Mouse (Mus musculus): Measurements from ENCODE around the gene 1700014D04Rik. TPM values are rescaled to one million over a fixed set of nuclear protein-coding genes. Genes with fewer than 3 reads are reported as not detected.

Gene 1700014D04Rik
- total and polyA plus RNA-seq, 3 experiments, result not detected

GRCm38 (mm10) chr13:59750310-59750709, 3.8 kb upstream of the 1700014D04Rik start:
- dilution Hi-C loops (cut with MboI; ENCODE audit: extremely low pct_ligation_motif_present, extremely low pct_unique_long_range_greater_than_20kb, low sequenced_read_pairs), result no loop called here

DNA sequence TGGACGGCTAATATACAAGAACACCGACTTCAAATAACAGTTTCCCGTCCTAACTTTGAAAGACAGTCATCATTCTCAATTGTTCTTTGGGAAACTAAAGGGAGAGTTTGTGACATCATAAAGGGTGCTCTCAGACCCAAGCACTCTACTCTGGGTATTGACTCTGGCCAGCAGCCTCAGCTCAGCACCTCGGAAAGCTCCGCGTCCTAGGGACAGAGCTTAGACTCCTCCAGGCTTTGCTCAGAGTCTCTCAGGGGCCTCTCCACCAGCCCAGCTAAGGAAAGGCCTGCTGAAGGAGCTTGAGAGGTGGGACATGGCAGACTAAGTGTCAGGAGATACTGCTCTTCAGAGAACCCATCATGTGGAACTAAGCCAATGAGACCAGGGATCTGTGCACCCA, 388 bp downstream of the 1700014D04Rik start:
- H3K4me3 ChIP-seq (replicated peaks in 1 of 3; ENCODE audit: low read depth in 2 of 3, low read length in 2 of 3, poor library complexity in 1 of 3), result no peak overlapping the region
- no peaks in the 10 kb centered on the region for H3K9me3 ChIP-seq (replicated peaks; ENCODE audit: low read length)
- in situ Hi-C loops (cut with MboI; ENCODE audit: low pct_ligation_motif_present, low pct_unique_long_range_greater_than_20kb, low sequenced_read_pairs) (loop anchor here (25.0 kb wide), 1 partner anchor 1134 kb away; the partner anchor contains the start of gene Slc28a3), dilution Hi-C loops (cut with MboI; ENCODE audit: extremely low pct_ligation_motif_present, extremely low pct_unique_long_range_greater_than_20kb, low sequenced_read_pairs) (no loop called here)
- no peak for DNase-seq (ENCODE audit: extremely low read depth)
- no peaks in the 10 kb centered on the region for H3K36me3 ChIP-seq (replicated peaks in 1 of 2; ENCODE audit: control insufficient read depth in 1 of 2, insufficient read depth in 1 of 2, low read length in 1 of 2)
- H3K27ac ChIP-seq (ENCODE audit: insufficient read depth, low read depth), result no peak overlapping the region
- no peak overlapping the region for H3K9ac ChIP-seq (ENCODE audit: insufficient read depth, low read depth)
- TF ChIP-seq ETS1 (conservative IDR thresholded peaks at IDR 0.05; ENCODE audit: low read depth, low read length), result no peak
- TF ChIP-seq IRF4 (IDR thresholded peaks at IDR 0.05; ENCODE audit: low read depth, low read length), result no peak
- TF ChIP-seq BHLHE40 (IDR thresholded peaks at IDR 0.05; ENCODE audit: low read depth, low read length), result no peak
- no peak for TF ChIP-seq MXI1 (IDR thresholded peaks at IDR 0.05; ENCODE audit: low read depth, low read length)
- TF ChIP-seq POLR2AphosphoS2 (IDR thresholded peaks at IDR 0.05; ENCODE audit: low read depth, low read length), result no peak
- no peak for TF ChIP-seq HCFC1 (IDR thresholded peaks at IDR 0.05; ENCODE audit: low read depth, low read length)
- no peak for TF ChIP-seq MAX (IDR thresholded peaks at IDR 0.05; ENCODE audit: low read length)
- no peak for TF ChIP-seq CHD1 (IDR thresholded peaks at IDR 0.05; ENCODE audit: low read depth, low read length)
- TF ChIP-seq NRF1 (IDR thresholded peaks at IDR 0.05; ENCODE audit: low read depth, low read length), result no peak
- TF ChIP-seq ZNF384 (IDR thresholded peaks at IDR 0.05; ENCODE audit: low read depth, low read length), result no peak
- no peak for TF ChIP-seq TCF12 (IDR thresholded peaks at IDR 0.05; ENCODE audit: low read depth, low read length)
- no peak for TF ChIP-seq POLR2A (IDR thresholded peaks at IDR 0.05; ENCODE audit: low read depth, low read length)
- no peaks in the 10 kb centered on the region for H3K27me3 ChIP-seq (replicated peaks)
- no peak overlapping the region for H3K4me2 ChIP-seq (ENCODE audit: insufficient read depth, low read depth, poor library complexity, severe bottlenecking)
- H3K4me1 ChIP-seq (ENCODE audit: control insufficient read depth in 1 of 2, insufficient read depth in 2 of 2), result no peaks in the 10 kb centered on the region
- no peaks in the 10 kb centered on the region for H3K79me2 ChIP-seq (replicated peaks; ENCODE audit: control insufficient read depth, extremely low read depth, insufficient read depth, poor library complexity, severe bottlenecking)

More at GRCm38 (mm10) chr13:59750310-59750709, 3.8 kb upstream of the 1700014D04Rik start:
- H3K27me3 ChIP-seq (replicated peaks), result no peaks in the 10 kb centered on the region
- no peak overlapping the region for H3K4me3 ChIP-seq (replicated peaks in 1 of 3; ENCODE audit: low read depth in 2 of 3, low read length in 2 of 3, poor library complexity in 1 of 3)
- no peaks in the 10 kb centered on the region for H3K4me1 ChIP-seq (ENCODE audit: control insufficient read depth in 1 of 2, insufficient read depth in 2 of 2)
- DNase-seq (ENCODE audit: extremely low read depth), result no peak
- peaks cover 6 to 19% of the 10 kb centered on the region in 2 experiments for H3K36me3 ChIP-seq (replicated peaks in 1 of 2; ENCODE audit: control insufficient read depth in 1 of 2, insufficient read depth in 1 of 2, low read length in 1 of 2)
- no peak overlapping the region for H3K9ac ChIP-seq (ENCODE audit: insufficient read depth, low read depth)
- no peak overlapping the region for H3K27ac ChIP-seq (ENCODE audit: insufficient read depth, low read depth)
- H3K79me2 ChIP-seq (replicated peaks; ENCODE audit: control insufficient read depth, extremely low read depth, insufficient read depth, poor library complexity, severe bottlenecking), result no peaks in the 10 kb centered on the region
- TF ChIP-seq ZMIZ1 (IDR thresholded peaks at IDR 0.05; ENCODE audit: low read depth, low read length) (no peak), GABPA (IDR thresholded peaks at IDR 0.05; ENCODE audit: insufficient replicate concordance, low read depth, low read length) (no peak), MXI1 (IDR thresholded peaks at IDR 0.05; ENCODE audit: low read depth, low read length) (no peak)
- H3K4me2 ChIP-seq (ENCODE audit: insufficient read depth, low read depth, poor library complexity, severe bottlenecking), result no peak overlapping the region
- in situ Hi-C loops (cut with MboI; ENCODE audit: low pct_ligation_motif_present, low pct_unique_long_range_greater_than_20kb, low sequenced_read_pairs), result no loop called here
- no peaks in the 10 kb centered on the region for H3K9me3 ChIP-seq (replicated peaks; ENCODE audit: low read length)

DNA sequence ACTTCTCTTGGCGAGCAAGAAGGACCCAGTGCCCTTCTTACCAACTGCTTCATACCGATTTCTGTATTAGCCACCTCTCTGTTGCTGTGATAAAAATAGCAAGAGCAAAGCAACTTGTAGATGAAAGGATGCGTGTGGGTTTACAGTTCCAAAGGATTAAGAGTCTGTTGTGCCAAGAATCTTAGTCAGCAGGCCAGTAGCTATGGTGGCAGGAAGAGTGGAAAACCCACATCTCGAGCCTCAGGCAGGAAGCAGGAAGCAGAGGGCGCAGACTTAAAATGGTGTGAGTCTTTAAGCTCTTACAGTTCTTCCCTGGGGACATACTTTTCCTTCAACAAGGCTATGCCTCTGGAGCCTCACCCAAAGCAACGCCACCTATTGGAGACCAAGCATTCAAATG, 1.1 kb downstream of the 1700014D04Rik start:
- H3K9me3 ChIP-seq (replicated peaks; ENCODE audit: low read length), result no peaks in the 10 kb centered on the region
- H3K9ac ChIP-seq (ENCODE audit: insufficient read depth, low read depth), result no peak overlapping the region
- no peak overlapping the region for H3K4me2 ChIP-seq (ENCODE audit: insufficient read depth, low read depth, poor library complexity, severe bottlenecking)
- TF ChIP-seq MYC (IDR thresholded peaks at IDR 0.05; ENCODE audit: low read depth, low read length) (no peak), MXI1 (IDR thresholded peaks at IDR 0.05; ENCODE audit: low read depth, low read length) (no peak)
- no peaks in the 10 kb centered on the region for H3K79me2 ChIP-seq (replicated peaks; ENCODE audit: control insufficient read depth, extremely low read depth, insufficient read depth, poor library complexity, severe bottlenecking)
- no peak overlapping the region for H3K27ac ChIP-seq (ENCODE audit: insufficient read depth, low read depth)
- no peaks in the 10 kb centered on the region for H3K4me1 ChIP-seq (ENCODE audit: control insufficient read depth in 1 of 2, insufficient read depth in 2 of 2)
- H3K36me3 ChIP-seq (replicated peaks in 1 of 2; ENCODE audit: control insufficient read depth in 1 of 2, insufficient read depth in 1 of 2, low read length in 1 of 2), result no peaks in the 10 kb centered on the region
- in situ Hi-C loops (cut with MboI; ENCODE audit: low pct_ligation_motif_present, low pct_unique_long_range_greater_than_20kb, low sequenced_read_pairs), result loop anchor here (25.0 kb wide), 1 partner anchor 1133 kb away; the partner anchor contains the start of gene Slc28a3
- no peaks in the 10 kb centered on the region for H3K27me3 ChIP-seq (replicated peaks)
- dilution Hi-C loops (cut with MboI; ENCODE audit: extremely low pct_ligation_motif_present, extremely low pct_unique_long_range_greater_than_20kb, low sequenced_read_pairs), result no loop called here
- no peak overlapping the region for H3K4me3 ChIP-seq (replicated peaks in 1 of 3; ENCODE audit: low read depth in 2 of 3, low read length in 2 of 3, poor library complexity in 1 of 3)
- DNase-seq (ENCODE audit: extremely low read depth), result no peak
